Mouse (Mus musculus): Measurements from ENCODE around the gene Dnm3.

DNA sequence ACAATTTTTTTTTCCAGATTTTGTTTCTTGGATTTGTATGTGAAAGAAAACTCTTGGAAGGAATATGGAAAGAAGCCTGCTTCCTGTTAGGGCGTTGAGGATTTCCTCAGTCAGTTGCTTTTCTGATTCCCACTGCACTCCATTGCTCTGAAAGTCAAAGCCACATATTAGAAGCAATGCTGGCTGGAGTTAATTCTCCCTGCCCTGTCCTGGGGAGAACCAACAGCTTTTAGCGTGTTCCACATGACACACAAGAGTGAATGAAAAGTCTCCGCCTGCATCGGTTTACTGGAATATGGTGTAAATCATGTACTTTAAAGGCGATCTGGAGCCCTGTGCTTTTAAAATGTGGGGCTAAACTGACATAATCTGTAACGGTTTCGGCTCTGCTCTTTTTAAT is 424.6 kb downstream of the Dnm3 start:
- TF ChIP-seq CTCF (conservative IDR thresholded peaks at IDR 0.05; ENCODE audit: low read length) (no peak), POU5F1 (IDR thresholded peaks at IDR 0.05; ENCODE audit: borderline replicate concordance, low read length) (no peak)

All from E14TG2a.4 (cell line).